Mouse (Mus musculus) heart, adult 2 months (tissue): ENCODE results near the gene Abr. TPM values are rescaled to one million over a fixed set of nuclear protein-coding genes. Genes with fewer than 3 reads are reported as not detected.

Experiments
- DNase-seq, 2 experiments: peaks; one replicate each; pipeline ENCODE4 v3.0.0; 2021
- H3K27ac ChIP-seq: fragments of 200-600 bp; 2 replicates; pipeline ENCODE4 v1.8.1; 2022
- H3K27me3 ChIP-seq: fragments of 200-500 bp; 2 replicates; pipeline ENCODE4 v1.6.1; 2012; ENCODE audit warnings: mild to moderate bottlenecking, low read length, inconsistent platforms, mixed read lengths; ENCODE audit not compliant: control insufficient read depth, insufficient read depth
- H3K36me3 ChIP-seq: fragments of 200-500 bp; 2 replicates; pipeline ENCODE4 v1.6.1; 2012; ENCODE audit warnings: low read length, inconsistent platforms; ENCODE audit not compliant: control insufficient read depth, insufficient read depth
- H3K4me1 ChIP-seq: fragments of 200-500 bp; 2 replicates; pipeline ENCODE4 v1.6.1; 2011; ENCODE audit warnings: low read length; ENCODE audit not compliant: control insufficient read depth, insufficient read depth
- H3K4me3 ChIP-seq: fragments of 200-600 bp; 2 replicates; pipeline ENCODE4 v1.8.1; 2022
- H3K79me2 ChIP-seq: fragments of 200-500 bp; replicated peaks from 2 replicates; pipeline ENCODE4 v1.6.1; 2012; ENCODE audit warnings: mild to moderate bottlenecking, inconsistent platforms, low read length, moderate library complexity, mixed read lengths; ENCODE audit not compliant: control insufficient read depth, insufficient read depth
- H3K9ac ChIP-seq: fragments of 200-500 bp; 2 replicates; pipeline ENCODE4 v1.6.1; 2012; ENCODE audit warnings: low read depth, mild to moderate bottlenecking, control low read depth, inconsistent platforms, low read length, mixed read lengths
- CTCF ChIP-seq: fragments of 200-600 bp; IDR thresholded peaks from 2 replicates; pipeline ENCODE4 v1.8.1; 2022; ENCODE audit warnings: antibody characterized with exemption, mild to moderate bottlenecking, moderate library complexity
- EP300 ChIP-seq: fragments of 200-500 bp; IDR thresholded peaks from 2 replicates; pipeline ENCODE4 v1.6.1; 2011; ENCODE audit warnings: low read depth, low read length, control low read depth; ENCODE audit not compliant: insufficient read depth
- POLR2A ChIP-seq: fragments of 200-500 bp; IDR thresholded peaks from 2 replicates; pipeline ENCODE4 v1.6.1; 2011; ENCODE audit warnings: mild to moderate bottlenecking, low read depth, low read length, control low read depth; ENCODE audit not compliant: insufficient read depth
- WGBS: fragments of 180-500 bp; shearing (Covaris S2); methylation state at CpG from one replicate; pipeline ENCODE4 v1.1.7; 2018; 5-methylcytosine and 5-hydroxymethylcytosine counted together
- intact Hi-C: fragments of 180-260 bp; cut with DNase I; formaldehyde crosslinking; loops from one replicate; pipeline ENCODE4 v1.15.1; 2025
- polyA plus RNA-seq: library from polyadenylated mRNA; depleted of rRNA; stranded (reverse); fragments of >200 nt; gene quantifications from 2 replicates; pipeline ENCODE4 v1.2.3, GENCODE M21; 2012
- total RNA-seq, 2 experiments: library from RNA; stranded (reverse); gene quantifications; 2 replicates each; pipeline ENCODE4 v1.2.3; 2021

The Abr gene
- total and polyA plus RNA-seq, 3 experiments = 23.4 to 32.2 (median 26.6) TPM

GRCm38 (mm10) chr11:76523356-76523755 lies 98.8 kb downstream of the Abr start:
- DNase-seq = no peak
- intact Hi-C loops = loop anchor here (5.0 kb wide), 1 partner anchor 124 kb away; no protein-coding TSS in a partner anchor
- Histone ChIP-seq H3K27ac (no peak overlapping the region), H3K4me3 (no peak overlapping the region), H3K79me2 (no peaks in the 10 kb centered on the region), H3K4me1 (no peaks in the 10 kb centered on the region), H3K9ac (no peak overlapping the region), H3K27me3 (no peaks in the 10 kb centered on the region), H3K36me3 (no peaks in the 10 kb centered on the region)
- WGBS = 44% methylated on average over 4 of the region's 4 CpGs
- TF ChIP-seq POLR2A (no peak), EP300 (no peak), CTCF (no peak)

GRCm38 (mm10) chr11:76520889-76521288 lies 101.2 kb downstream of the Abr start:
- no peak for DNase-seq
- intact Hi-C loops = loop anchor here (5.0 kb wide), 1 partner anchor 126 kb away; no protein-coding TSS in a partner anchor
- WGBS = 85% methylated on average over 6 of the region's 6 CpGs

GRCm38 (mm10) chr11:76518613-76519012 lies 103.5 kb downstream of the Abr start:
- TF ChIP-seq EP300 (no peak), POLR2A (no peak)
- no peaks in the 10 kb centered on the region for H3K27me3 ChIP-seq
- no peaks in the 10 kb centered on the region for H3K79me2 ChIP-seq
- intact Hi-C loops = no loop called here
- H3K36me3 ChIP-seq = no peaks in the 10 kb centered on the region
- H3K4me1 ChIP-seq = peaks cover 1% of the 10 kb centered on the region; the same call in 1 of the 2 replicates
- 77% methylated on average over 5 of the region's 5 CpGs for WGBS
- no peak overlapping the region for H3K9ac ChIP-seq
- no peak overlapping the region for H3K4me3 ChIP-seq
- no peak for DNase-seq
- no peak overlapping the region for H3K27ac ChIP-seq

More at GRCm38 (mm10) chr11:76520889-76521288, 101.2 kb downstream of the Abr start:
- Histone ChIP-seq H3K4me1 (no peaks in the 10 kb centered on the region), H3K27me3 (no peaks in the 10 kb centered on the region), H3K79me2 (no peaks in the 10 kb centered on the region), H3K36me3 (no peaks in the 10 kb centered on the region), H3K4me3 (no peak overlapping the region), H3K27ac (no peak overlapping the region), H3K9ac (no peak overlapping the region)
- TF ChIP-seq CTCF = no peak
- no peak for TF ChIP-seq POLR2A
- TF ChIP-seq EP300 = no peak

- 85% methylated on average over 4 of the region's 4 CpGs for WGBS
- Histone ChIP-seq H3K4me3 (no peak overlapping the region), H3K4me1 (peaks cover 1% of the 10 kb centered on the region; the same call in 1 of the 2 replicates), H3K27ac (no peak overlapping the region), H3K27me3 (no peaks in the 10 kb centered on the region), H3K79me2 (no peaks in the 10 kb centered on the region), H3K36me3 (no peaks in the 10 kb centered on the region), H3K9ac (no peak overlapping the region)
- no peak for DNase-seq
- no peak for TF ChIP-seq CTCF
- TF ChIP-seq POLR2A = no peak
- TF ChIP-seq EP300 = no peak
- intact Hi-C loops = no loop called here
Measured at GRCm38 (mm10) chr11:76518125-76518524, 104.0 kb downstream of the Abr start.

DNA sequence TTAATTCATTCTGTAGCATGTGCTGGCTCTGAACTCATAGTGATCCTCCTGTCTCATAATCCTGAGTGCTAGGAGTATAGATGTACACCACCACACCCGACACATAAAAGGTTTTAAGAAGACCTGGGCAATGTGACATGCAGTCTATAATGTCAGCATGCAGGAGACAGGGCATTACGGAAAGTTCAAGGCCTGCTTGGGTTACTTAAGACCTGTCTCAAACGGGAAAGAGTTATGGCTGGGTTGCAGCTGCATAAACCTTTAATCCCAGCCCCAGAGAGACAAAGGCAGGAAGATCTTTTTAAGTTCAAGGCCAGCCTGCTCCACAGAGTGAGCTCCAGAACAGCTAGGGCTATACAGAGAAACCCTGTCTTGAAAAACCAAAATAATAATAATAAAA lies 105.2 kb downstream of the Abr start:
- TF ChIP-seq POLR2A (no peak), CTCF (no peak), EP300 (no peak)
- 79% methylated on average over 3 of the region's 3 CpGs for WGBS
- Histone ChIP-seq H3K79me2 (no peaks in the 10 kb centered on the region), H3K27me3 (no peaks in the 10 kb centered on the region), H3K4me3 (no peak overlapping the region), H3K9ac (no peak overlapping the region), H3K27ac (no peak overlapping the region), H3K4me1 (peaks cover 1% of the 10 kb centered on the region; the same call in 1 of the 2 replicates), H3K36me3 (no peaks in the 10 kb centered on the region)
- intact Hi-C loops = no loop called here
- no peak for DNase-seq

DNA sequence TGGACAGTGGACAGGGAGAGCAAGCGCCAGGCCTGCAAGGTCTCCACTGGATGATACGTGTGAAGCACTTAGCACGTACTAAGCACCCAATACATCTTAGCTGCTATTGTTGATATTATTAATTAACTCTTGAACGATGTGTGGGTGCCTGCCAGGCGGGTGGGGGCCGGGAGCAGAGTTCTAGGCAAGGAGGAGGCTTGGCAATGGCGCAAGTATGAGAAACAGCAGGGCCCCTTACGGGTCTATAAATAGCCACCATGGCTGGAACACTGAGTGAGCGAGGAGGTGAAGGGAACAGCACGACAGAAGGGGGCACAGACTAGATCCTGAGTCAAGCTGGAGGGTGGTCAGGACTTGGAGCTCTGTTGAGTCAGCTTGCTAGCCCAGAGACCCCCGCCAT lies 107.0 kb downstream of the Abr start:
- Histone ChIP-seq H3K79me2 (no peaks in the 10 kb centered on the region), H3K9ac (no peak overlapping the region), H3K27me3 (no peaks in the 10 kb centered on the region), H3K27ac (no peak overlapping the region), H3K4me1 (peaks cover 4% of the 10 kb centered on the region; the same call in 1 of the 2 replicates), H3K4me3 (no peak overlapping the region), H3K36me3 (no peaks in the 10 kb centered on the region)
- intact Hi-C loops = no loop called here
- no peak for TF ChIP-seq EP300
- TF ChIP-seq POLR2A = no peak
- no peak for TF ChIP-seq CTCF
- DNase-seq = peak; percentile 27 to 36
- 45% methylated on average over 11 of the region's 11 CpGs for WGBS

DNA sequence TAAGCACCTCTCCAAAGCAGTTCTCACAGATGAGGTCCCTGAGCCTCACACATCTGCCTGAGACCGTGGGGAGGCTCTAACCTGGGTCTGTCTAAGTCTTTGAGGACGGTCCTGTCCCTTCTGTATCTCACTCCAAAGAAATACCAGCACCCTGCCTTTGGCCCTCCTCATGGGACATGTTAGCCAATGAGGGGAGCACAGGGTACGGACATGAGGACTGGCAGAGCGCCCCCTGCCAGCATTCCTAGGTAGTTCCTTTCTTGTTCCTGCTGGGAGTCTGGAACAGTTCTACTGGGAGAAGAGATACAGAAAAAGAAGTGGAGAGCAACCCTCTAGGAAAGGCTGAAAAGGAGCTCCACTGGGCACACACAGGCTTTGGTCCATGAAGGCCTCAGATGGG lies 111.1 kb downstream of the Abr start:
- Histone ChIP-seq H3K79me2 (no peaks in the 10 kb centered on the region), H3K27me3 (no peaks in the 10 kb centered on the region), H3K4me1 (peaks cover 7% of the 10 kb centered on the region), H3K9ac (no peak overlapping the region), H3K4me3 (no peak overlapping the region), H3K36me3 (no peaks in the 10 kb centered on the region), H3K27ac (no peak overlapping the region)
- TF ChIP-seq EP300 (no peak), CTCF (peak; percentile 64), POLR2A (no peak)
- DNase-seq = no peak
- WGBS = 78% methylated on average over 4 of the region's 4 CpGs
- intact Hi-C loops = no loop called here
